Mouse (Mus musculus): Measurements from ENCODE around the gene Lrrc73. TPM values are rescaled to one million over a fixed set of nuclear protein-coding genes. Genes with fewer than 3 reads are reported as not detected.

Gene Lrrc73
- polyA plus RNA-seq, 1 experiment from 2014 or later: 0.70 TPM

DNA sequence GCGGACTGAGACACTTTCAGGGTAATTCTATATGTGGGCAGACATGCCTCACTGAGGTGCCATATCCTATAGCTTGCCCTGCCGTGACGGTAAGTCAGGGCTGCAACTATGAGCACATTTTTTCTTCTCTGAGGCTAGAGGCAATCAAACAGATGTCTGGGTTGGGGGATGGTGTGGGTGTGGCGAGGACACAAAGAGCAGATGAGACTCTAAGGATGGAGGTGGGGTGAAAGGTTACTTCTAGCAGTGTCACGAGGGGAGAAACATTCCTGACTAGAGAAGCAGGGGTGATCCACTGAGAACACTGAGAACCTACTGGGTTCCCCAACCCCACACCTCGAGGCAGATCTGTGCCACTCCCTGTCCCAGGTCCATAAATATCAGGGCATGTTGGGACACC lies 13.7 kb downstream of the Lrrc73 start:
- Histone ChIP-seq H3K36me3 (ENCODE audit: control insufficient read depth, insufficient read depth, low read length) (peaks cover 24% of the 10 kb centered on the region), H3K9me3 (replicated peaks; ENCODE audit: control insufficient read depth, low read length) (no peaks in the 10 kb centered on the region), H3K4me2 (no peak overlapping the region), H3K27ac (ENCODE audit: low read depth, low read length) (no peak overlapping the region), H3K4me1 (ENCODE audit: control insufficient read depth, insufficient read depth, low read length) (peaks cover 12% of the 10 kb centered on the region), H3K27me3 (ENCODE audit: control insufficient read depth, insufficient read depth, low read length) (no peaks in the 10 kb centered on the region), H3K4me3 (ENCODE audit: low read depth, low read length) (no peak overlapping the region), H3K9ac (ENCODE audit: low read depth, low read length) (no peak overlapping the region)
- no peak for ATAC-seq (replicated peaks; ENCODE audit: insufficient number of reproducible peaks, low FRiP score, low TSS enrichment)
- 70% methylated on average over 6 of the region's 6 CpGs for WGBS (ENCODE audit: insufficient replicate concordance)

DNA sequence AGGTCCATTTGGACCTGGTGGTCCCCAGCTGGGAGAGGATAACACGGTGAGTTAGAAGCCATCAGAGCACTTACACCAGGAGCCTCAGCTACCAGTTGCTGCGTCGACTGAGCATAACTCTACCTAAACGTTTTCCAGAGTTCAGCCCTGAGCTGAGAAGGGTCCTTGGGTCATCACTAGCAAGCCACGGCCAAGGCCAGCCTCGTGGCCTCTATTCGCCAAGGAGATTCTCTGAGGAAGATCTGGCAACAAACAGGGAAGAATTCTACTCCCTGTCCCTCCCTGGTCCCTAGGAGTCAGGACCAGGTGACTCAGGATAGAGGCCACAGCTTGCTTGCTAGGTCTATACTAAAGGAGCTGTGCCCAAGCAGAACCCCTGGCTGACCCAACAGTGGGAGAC lies 14.2 kb downstream of the Lrrc73 start:
- Histone ChIP-seq H3K9me3 (replicated peaks; ENCODE audit: control insufficient read depth, low read length) (no peaks in the 10 kb centered on the region), H3K4me2 (no peak overlapping the region), H3K4me3 (ENCODE audit: low read depth, low read length) (no peak overlapping the region), H3K27me3 (ENCODE audit: control insufficient read depth, insufficient read depth, low read length) (no peaks in the 10 kb centered on the region), H3K9ac (ENCODE audit: low read depth, low read length) (no peak overlapping the region), H3K36me3 (ENCODE audit: control insufficient read depth, insufficient read depth, low read length) (peaks cover 19% of the 10 kb centered on the region), H3K4me1 (ENCODE audit: control insufficient read depth, insufficient read depth, low read length) (peaks cover 14% of the 10 kb centered on the region), H3K27ac (ENCODE audit: low read depth, low read length) (no peak overlapping the region)
- no peak for ATAC-seq (replicated peaks; ENCODE audit: insufficient number of reproducible peaks, low FRiP score, low TSS enrichment)
- 80% methylated on average over 7 of the region's 7 CpGs for WGBS (ENCODE audit: insufficient replicate concordance)

DNA sequence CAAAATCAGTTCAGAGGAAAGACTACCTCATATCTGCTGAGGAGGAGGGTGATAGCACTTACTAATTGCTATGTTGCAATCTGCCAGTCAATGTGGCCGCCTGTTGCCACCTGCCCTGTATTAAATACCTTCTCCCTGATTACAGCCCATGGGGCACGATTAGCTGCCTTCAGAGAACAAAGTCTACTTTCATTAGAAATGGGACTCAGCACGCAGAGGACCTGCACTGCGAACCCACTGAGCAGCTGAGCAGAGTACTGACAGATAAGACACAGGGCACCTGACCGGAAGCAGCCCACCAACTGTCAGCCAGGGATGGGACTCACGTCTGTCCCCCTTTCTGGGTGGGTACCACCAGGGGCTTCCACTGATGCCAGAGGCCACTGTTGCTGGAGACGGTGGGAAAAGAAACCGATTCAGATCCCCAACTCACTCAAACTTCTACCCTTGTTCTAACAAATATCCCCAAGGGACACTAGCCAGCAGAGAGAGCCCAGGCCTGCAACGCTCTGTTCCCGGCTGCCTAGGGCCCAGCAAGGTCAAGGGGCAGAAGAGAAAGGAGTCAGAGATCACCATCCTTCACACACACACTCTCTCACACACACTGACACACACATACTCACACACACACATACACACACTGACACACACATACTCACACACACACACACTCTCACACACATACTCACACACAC lies 14.8 kb downstream of the Lrrc73 start:
- no peak for ATAC-seq (replicated peaks; ENCODE audit: insufficient number of reproducible peaks, low FRiP score, low TSS enrichment)
- no peaks in the 10 kb centered on the region for H3K9me3 ChIP-seq (replicated peaks; ENCODE audit: control insufficient read depth, low read length)
- no peak overlapping the region for H3K4me3 ChIP-seq (ENCODE audit: low read depth, low read length)
- H3K27ac ChIP-seq (ENCODE audit: low read depth, low read length): no peak overlapping the region
- no peaks in the 10 kb centered on the region for H3K27me3 ChIP-seq (ENCODE audit: control insufficient read depth, insufficient read depth, low read length)
- H3K9ac ChIP-seq (ENCODE audit: low read depth, low read length): peak overlapping the region; percentile 39; the same call in 1 of the 2 replicates
- peaks cover 12% of the 10 kb centered on the region for H3K36me3 ChIP-seq (ENCODE audit: control insufficient read depth, insufficient read depth, low read length)
- no peak overlapping the region for H3K4me2 ChIP-seq
- WGBS (ENCODE audit: insufficient replicate concordance): 67% methylated on average over 10 of the region's 10 CpGs
- H3K4me1 ChIP-seq (ENCODE audit: control insufficient read depth, insufficient read depth, low read length): peaks cover 18% of the 10 kb centered on the region

DNA sequence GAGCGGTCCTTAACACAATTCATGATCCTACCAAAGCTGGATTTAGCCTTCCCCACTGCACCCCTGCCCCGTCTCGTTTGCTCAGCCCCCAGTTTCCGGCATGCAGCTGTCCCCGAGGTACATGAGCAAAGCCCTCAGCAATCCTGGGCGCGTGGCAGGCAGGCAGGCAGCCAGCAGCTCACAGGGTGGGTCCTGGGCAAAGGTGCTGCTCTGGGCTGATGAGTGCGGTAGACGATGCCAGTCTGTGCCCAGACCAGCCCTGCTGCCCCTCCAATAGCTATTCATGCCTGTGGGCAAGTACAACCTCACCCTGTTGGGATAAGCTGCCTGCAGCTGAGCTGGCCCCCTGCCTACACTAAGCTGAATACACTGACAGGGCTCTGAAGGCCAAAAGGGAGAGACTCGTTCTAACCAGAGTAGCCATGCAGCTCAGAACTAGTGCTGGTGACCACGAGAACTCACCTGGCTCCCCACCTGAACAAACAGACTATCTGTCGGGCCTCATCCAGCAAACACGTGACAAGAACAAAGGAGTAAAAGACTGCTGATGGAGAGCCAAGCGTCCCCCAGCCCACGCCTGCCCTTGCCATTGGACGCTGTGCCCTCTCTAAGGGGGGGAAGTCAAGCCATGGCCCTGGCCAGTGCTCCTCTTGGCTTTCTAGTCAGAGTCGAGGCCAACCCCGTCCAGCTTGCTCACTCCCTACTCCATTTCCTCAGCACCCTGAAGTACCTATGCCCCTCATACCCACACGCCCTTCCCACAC lies 16.6 kb downstream of the Lrrc73 start:
- Histone ChIP-seq H3K9me3 (replicated peaks; ENCODE audit: control insufficient read depth, low read length) (no peaks in the 10 kb centered on the region), H3K27ac (ENCODE audit: low read depth, low read length) (no peak overlapping the region), H3K4me1 (ENCODE audit: control insufficient read depth, insufficient read depth, low read length) (peaks cover 28% of the 10 kb centered on the region), H3K9ac (ENCODE audit: low read depth, low read length) (no peak overlapping the region), H3K27me3 (ENCODE audit: control insufficient read depth, insufficient read depth, low read length) (no peaks in the 10 kb centered on the region), H3K36me3 (ENCODE audit: control insufficient read depth, insufficient read depth, low read length) (no peaks in the 10 kb centered on the region; the same call in 1 of the 2 replicates), H3K4me3 (ENCODE audit: low read depth, low read length) (no peak overlapping the region), H3K4me2 (no peak overlapping the region)
- ATAC-seq (replicated peaks; ENCODE audit: insufficient number of reproducible peaks, low FRiP score, low TSS enrichment): no peak
- 88% methylated on average over 19 of the region's 19 CpGs for WGBS (ENCODE audit: insufficient replicate concordance)

DNA sequence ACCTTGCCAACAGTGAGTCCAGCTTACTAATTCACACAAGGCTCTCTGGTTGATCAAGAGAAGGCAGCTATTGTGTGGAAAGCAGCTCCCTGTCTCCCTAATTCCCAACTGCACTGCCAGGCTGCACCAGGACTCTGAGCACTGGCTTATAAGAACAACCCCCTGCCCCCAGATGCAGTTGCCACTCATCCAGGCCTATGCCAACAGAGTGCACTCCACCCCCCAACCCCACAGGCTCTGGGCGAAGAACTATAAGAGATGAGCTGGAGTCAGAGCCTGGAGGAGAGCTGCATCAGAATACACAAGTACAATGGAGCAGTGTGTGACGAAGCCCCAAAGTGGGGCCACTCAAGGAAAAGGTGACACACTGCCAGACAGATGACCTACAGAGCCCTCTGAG lies 18.7 kb downstream of the Lrrc73 start:
- no peaks in the 10 kb centered on the region for H3K27me3 ChIP-seq (ENCODE audit: control insufficient read depth, insufficient read depth, low read length)
- no peak overlapping the region for H3K4me2 ChIP-seq
- 73% methylated on average over 2 of the region's 2 CpGs for WGBS (ENCODE audit: insufficient replicate concordance)
- H3K27ac ChIP-seq (ENCODE audit: low read depth, low read length): no peak overlapping the region
- no peak for ATAC-seq (replicated peaks; ENCODE audit: insufficient number of reproducible peaks, low FRiP score, low TSS enrichment)
- no peak overlapping the region for H3K4me3 ChIP-seq (ENCODE audit: low read depth, low read length)
- H3K9ac ChIP-seq (ENCODE audit: low read depth, low read length): no peak overlapping the region
- peaks cover 27% of the 10 kb centered on the region for H3K4me1 ChIP-seq (ENCODE audit: control insufficient read depth, insufficient read depth, low read length)
- H3K9me3 ChIP-seq (replicated peaks; ENCODE audit: control insufficient read depth, low read length): no peaks in the 10 kb centered on the region
- peaks cover 2% of the 10 kb centered on the region; the same call in 1 of the 2 replicates for H3K36me3 ChIP-seq (ENCODE audit: control insufficient read depth, insufficient read depth, low read length)

DNA sequence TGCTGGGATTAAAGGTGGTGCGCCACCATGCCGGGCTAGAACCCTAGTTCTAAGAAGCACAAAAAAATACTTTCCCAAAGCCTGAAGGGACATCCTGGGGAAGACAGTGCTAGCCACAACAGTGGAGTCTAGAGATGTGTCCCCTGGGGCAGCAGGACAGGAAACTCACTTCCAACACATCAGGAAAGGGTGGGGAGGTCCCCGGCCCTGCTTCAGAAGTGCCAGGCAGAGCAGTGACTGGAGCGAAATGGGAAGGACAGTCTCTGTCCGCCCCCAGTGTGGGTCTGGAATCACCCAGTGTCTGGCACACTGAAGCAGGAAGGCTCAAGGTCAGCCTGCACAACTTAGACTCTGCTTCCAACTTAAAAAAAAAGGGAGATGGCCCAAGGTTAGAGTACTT lies 19.3 kb downstream of the Lrrc73 start:
- Histone ChIP-seq H3K4me3 (ENCODE audit: low read depth, low read length) (no peak overlapping the region), H3K9ac (ENCODE audit: low read depth, low read length) (no peak overlapping the region), H3K36me3 (ENCODE audit: control insufficient read depth, insufficient read depth, low read length) (peaks cover 2% of the 10 kb centered on the region; the same call in 1 of the 2 replicates), H3K27me3 (ENCODE audit: control insufficient read depth, insufficient read depth, low read length) (no peaks in the 10 kb centered on the region), H3K27ac (ENCODE audit: low read depth, low read length) (no peak overlapping the region), H3K9me3 (replicated peaks; ENCODE audit: control insufficient read depth, low read length) (no peaks in the 10 kb centered on the region), H3K4me2 (no peak overlapping the region; the same call in 1 of the 2 replicates), H3K4me1 (ENCODE audit: control insufficient read depth, insufficient read depth, low read length) (peaks cover 27% of the 10 kb centered on the region)
- ATAC-seq (replicated peaks; ENCODE audit: insufficient number of reproducible peaks, low FRiP score, low TSS enrichment): no peak
- 69% methylated on average over 5 of the region's 5 CpGs for WGBS (ENCODE audit: insufficient replicate concordance)

DNA sequence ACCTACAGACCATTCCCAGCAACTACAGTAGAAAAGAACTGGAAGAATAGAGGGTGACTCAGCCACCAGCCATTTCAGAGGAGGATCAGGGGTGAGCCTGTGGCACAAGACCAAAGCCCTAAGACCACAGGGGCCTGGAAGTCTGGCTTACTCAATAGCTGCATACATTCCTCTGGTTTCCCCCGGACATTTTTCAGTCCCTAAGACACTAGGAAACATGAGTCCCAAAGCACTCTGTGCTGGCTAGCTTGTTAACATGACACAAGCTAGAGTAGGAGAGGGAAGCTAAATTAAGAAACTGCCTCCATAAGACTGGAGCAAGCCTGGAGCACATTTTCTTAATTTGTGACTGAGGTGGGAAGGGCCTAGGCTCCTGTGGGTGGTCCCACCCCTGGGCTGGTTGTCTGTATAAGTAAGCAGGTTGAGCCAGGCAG lies 20.5 kb downstream of the Lrrc73 start:
- peaks cover 21% of the 10 kb centered on the region for H3K4me1 ChIP-seq (ENCODE audit: control insufficient read depth, insufficient read depth, low read length)
- no peaks in the 10 kb centered on the region for H3K27me3 ChIP-seq (ENCODE audit: control insufficient read depth, insufficient read depth, low read length)
- H3K27ac ChIP-seq (ENCODE audit: low read depth, low read length): peak overlapping the region; percentile 46; the same call in 1 of the 2 replicates
- WGBS (ENCODE audit: insufficient replicate concordance): 54% methylated on average over 1 of the region's 1 CpGs
- no peak overlapping the region for H3K4me2 ChIP-seq
- no peak overlapping the region for H3K4me3 ChIP-seq (ENCODE audit: low read depth, low read length)
- H3K9me3 ChIP-seq (replicated peaks; ENCODE audit: control insufficient read depth, low read length): no peaks in the 10 kb centered on the region
- no peak for ATAC-seq (replicated peaks; ENCODE audit: insufficient number of reproducible peaks, low FRiP score, low TSS enrichment)
- no peak overlapping the region for H3K9ac ChIP-seq (ENCODE audit: low read depth, low read length)
- H3K36me3 ChIP-seq (ENCODE audit: control insufficient read depth, insufficient read depth, low read length): peaks cover 2% of the 10 kb centered on the region; the same call in 1 of the 2 replicates

DNA sequence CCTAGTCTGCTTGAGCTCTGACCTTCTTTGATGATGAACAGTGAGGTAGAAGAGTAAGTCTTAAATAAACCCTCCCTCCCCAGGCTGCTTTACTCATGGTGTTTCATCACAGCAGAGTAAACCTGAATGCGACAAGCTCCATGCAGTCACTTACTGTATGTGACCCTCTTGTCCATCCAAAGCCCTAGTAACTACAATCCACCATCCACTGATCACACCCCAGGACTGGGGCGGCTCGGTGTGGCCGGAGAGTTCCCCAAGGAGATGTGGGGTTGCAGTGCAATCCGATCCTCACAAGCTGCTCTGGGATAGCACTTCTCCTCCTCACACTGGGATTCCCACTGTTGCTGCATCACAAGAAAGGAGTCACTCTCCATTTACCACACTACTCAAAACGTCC lies 21.1 kb downstream of the Lrrc73 start:
- Histone ChIP-seq H3K9ac (ENCODE audit: low read depth, low read length) (peak overlapping the region; percentile 11; the same call in 1 of the 2 replicates), H3K27me3 (ENCODE audit: control insufficient read depth, insufficient read depth, low read length) (no peaks in the 10 kb centered on the region), H3K4me3 (ENCODE audit: low read depth, low read length) (no peak overlapping the region), H3K4me1 (ENCODE audit: control insufficient read depth, insufficient read depth, low read length) (peaks cover 21% of the 10 kb centered on the region), H3K27ac (ENCODE audit: low read depth, low read length) (peak overlapping the region; percentile 22; the same call in 1 of the 2 replicates), H3K9me3 (replicated peaks; ENCODE audit: control insufficient read depth, low read length) (no peaks in the 10 kb centered on the region), H3K36me3 (ENCODE audit: control insufficient read depth, insufficient read depth, low read length) (peaks cover 7% of the 10 kb centered on the region; the same call in 1 of the 2 replicates), H3K4me2 (no peak overlapping the region)
- 66% methylated on average over 6 of the region's 6 CpGs for WGBS (ENCODE audit: insufficient replicate concordance)
- ATAC-seq (replicated peaks; ENCODE audit: insufficient number of reproducible peaks, low FRiP score, low TSS enrichment): no peak

Data from heart, embryonic 11.5 days (tissue).